Mouse (Mus musculus) layer of hippocampus, adult 9-10 months (tissue): Measurements from ENCODE around the gene Cyyr1.

Experiments used
- DNase-seq: peaks from one replicate; pipeline ENCODE4 v3.0.0; 2022; ENCODE audit warnings: low spot score

Cyyr1 gene

GRCm38 (mm10) chr16:85470057-85470456 is 83.1 kb downstream of the Cyyr1 start:
- DNase-seq, result no peak

GRCm38 (mm10) chr16:85455043-85455442 is 98.2 kb downstream of the Cyyr1 start:
- no peak for DNase-seq

- no peak for DNase-seq
These were observed 106.9 kb downstream of the Cyyr1 start for GRCm38 (mm10) chr16:85446306-85446705.

- DNase-seq, result no peak
These were observed 107.4 kb downstream of the Cyyr1 start for GRCm38 (mm10) chr16:85445801-85446200.

GRCm38 (mm10) chr16:85435427-85435826 is 117.8 kb downstream of the Cyyr1 start:
- DNase-seq, result peak; percentile 39

- DNase-seq, result no peak
These were observed 124.0 kb downstream of the Cyyr1 start for GRCm38 (mm10) chr16:85429173-85429572.

- no peak for DNase-seq
These were observed 130.3 kb downstream of the Cyyr1 start for GRCm38 (mm10) chr16:85422889-85423288.

- no peak for DNase-seq
These were observed 137.8 kb downstream of the Cyyr1 start for GRCm38 (mm10) chr16:85415415-85415814.

GRCm38 (mm10) chr16:85393430-85393948 is 159.7 kb downstream of the Cyyr1 start:
- no peak for DNase-seq

GRCm38 (mm10) chr16:85386801-85387200 is 166.4 kb downstream of the Cyyr1 start:
- no peak for DNase-seq
